ENCODE assay signal across 21 mouse cellular contexts in the genomic region with DNA sequence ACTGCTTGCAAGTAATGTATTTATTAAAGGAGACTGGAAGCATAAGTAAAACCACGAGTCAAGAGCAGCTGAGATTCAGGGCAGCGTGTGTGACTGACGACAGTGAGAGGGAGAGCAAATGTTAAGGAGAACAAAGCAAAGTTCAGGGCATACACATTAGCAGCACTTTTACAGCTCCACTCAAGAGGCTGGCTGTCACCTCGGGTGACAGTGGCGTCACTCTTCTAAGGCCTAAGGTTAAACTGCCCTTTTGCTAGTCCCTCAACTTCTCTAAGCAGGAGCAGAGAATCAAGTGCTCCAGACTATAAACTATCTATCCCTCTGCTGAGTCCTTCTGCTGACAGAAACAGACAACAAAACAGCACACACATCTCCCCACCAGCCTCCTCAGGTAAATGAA. TPM values are rescaled to one million over a fixed set of nuclear protein-coding genes. Genes with fewer than 3 reads are reported as not detected.
DNase-seq lines count a peak whose midpoint lies in the region; ATAC-seq and TF ChIP-seq lines count a peak whose summit lies in the region.
"Had no signal": no experiment of that assay in that cellular context is flagged by ENCODE, and none has a peak within 500 bp of the region (broad histone marks: within the 10 kb centered on the region; RNA-seq: fewer than 3 reads in every experiment).

No protein-coding gene starts in this region.

- no peak for TF ChIP-seq POLR2A in kidney, adult 2 months (IDR thresholded peaks at IDR 0.05; ENCODE audit: low read depth, low read length)

- no peak overlapping the region for H3K4me3 ChIP-seq in heart, embryonic 12.5 days
- H3K4me3 ChIP-seq in kidney, adult 2 months (ENCODE audit: insufficient read depth, low read depth, low read length) = no peak overlapping the region
- H3K4me3 ChIP-seq in midbrain, embryonic 13.5 days (replicated peaks) = no peak overlapping the region
- no peak overlapping the region for H3K4me3 ChIP-seq in midbrain, embryonic 11.5 days (ENCODE audit: low read depth, low read length)
- H3K4me3 ChIP-seq: embryonic facial prominence, embryonic 13.5 days; liver, embryonic 15.5 days; midbrain, embryonic 10.5 days had no signal

- H3K4me2 ChIP-seq in heart, embryonic 12.5 days = 0 out of 2 replicates have a peak overlapping the region, but pooled peaks have one; percentile 2
- no peak overlapping the region for H3K4me2 ChIP-seq in midbrain, embryonic 13.5 days (replicated peaks)
- H3K4me2 ChIP-seq in midbrain, embryonic 11.5 days = no peak overlapping the region
- H3K4me2 ChIP-seq: embryonic facial prominence, embryonic 13.5 days; liver, embryonic 15.5 days had no signal

- H3K27me3 ChIP-seq in heart, embryonic 12.5 days (replicated peaks) = no peaks in the 10 kb centered on the region
- H3K27me3 ChIP-seq in kidney, adult 2 months (replicated peaks; ENCODE audit: control insufficient read depth, insufficient read depth, low read length) = no peaks in the 10 kb centered on the region
- no peaks in the 10 kb centered on the region for H3K27me3 ChIP-seq in midbrain, embryonic 13.5 days
- H3K27me3 ChIP-seq in midbrain, embryonic 11.5 days (ENCODE audit: control insufficient read depth, insufficient read depth, low read length) = no peaks in the 10 kb centered on the region
- H3K27me3 ChIP-seq: embryonic facial prominence, embryonic 13.5 days; liver, embryonic 15.5 days; Patski had no signal

- H3K9ac ChIP-seq in heart, embryonic 12.5 days = no peak overlapping the region
- no peak overlapping the region for H3K9ac ChIP-seq in midbrain, embryonic 13.5 days (replicated peaks)
- no peak overlapping the region for H3K9ac ChIP-seq in midbrain, embryonic 11.5 days (ENCODE audit: low read length)
- H3K9ac ChIP-seq: embryonic facial prominence, embryonic 13.5 days; forebrain, postnatal 0 days; liver, embryonic 15.5 days had no signal

- H3K27ac ChIP-seq in heart, embryonic 12.5 days (ENCODE audit: poor library complexity, severe bottlenecking) = peak overlapping the region; percentile 12
- H3K27ac ChIP-seq in kidney, adult 2 months (ENCODE audit: insufficient read depth, low read depth, low read length) = no peak overlapping the region
- H3K27ac ChIP-seq in midbrain, embryonic 13.5 days = peak overlapping the region; percentile 14; the same call in 1 of the 2 replicates
- no peak overlapping the region for H3K27ac ChIP-seq in midbrain, embryonic 11.5 days (ENCODE audit: low read depth, low read length)
- H3K27ac ChIP-seq: embryonic facial prominence, embryonic 13.5 days; hindbrain, postnatal 0 days; liver, embryonic 15.5 days; midbrain, embryonic 10.5 days had no signal

- 0 out of 2 replicates have a peak, but pooled peaks cover 7% of the 10 kb centered on the region for H3K36me3 ChIP-seq in heart, embryonic 12.5 days
- H3K36me3 ChIP-seq in kidney, adult 2 months (ENCODE audit: control insufficient read depth, insufficient read depth, low read length) = no peaks in the 10 kb centered on the region
- H3K36me3 ChIP-seq in midbrain, embryonic 13.5 days = peaks cover 5% of the 10 kb centered on the region; the same call in 1 of the 2 replicates
- H3K36me3 ChIP-seq in midbrain, embryonic 11.5 days (ENCODE audit: control insufficient read depth, insufficient read depth, low read length) = no peaks in the 10 kb centered on the region

- no peak for ATAC-seq in heart, embryonic 12.5 days (ENCODE audit: insufficient number of reproducible peaks, low FRiP score)
- ATAC-seq in midbrain, embryonic 13.5 days = no peak
- no peak for ATAC-seq in midbrain, embryonic 11.5 days (ENCODE audit: low FRiP score)
- ATAC-seq: activated CD4-positive, CD25-positive, alpha-beta regulatory T cell, adult 4 months; forebrain, postnatal 0 days; hindbrain, postnatal 0 days; Patski had no signal

- 37% methylated on average over 5 of the region's 5 CpGs for WGBS in heart, embryonic 12.5 days
- WGBS in kidney, adult 2 months = 27% methylated on average over 5 of the region's 5 CpGs
- 57% methylated on average over 5 of the region's 5 CpGs for WGBS in midbrain, embryonic 13.5 days
- WGBS in midbrain, embryonic 11.5 days = 67% methylated on average over 5 of the region's 5 CpGs

- DNase-seq in heart, adult 8-10 months (ENCODE audit: low spot score) = no peak
- DNase-seq in kidney, adult 2 months = peak; percentile 39
- DNase-seq in kidney, postnatal 25 days = no peak
- DNase-seq in midbrain, embryonic 11.5 days (ENCODE audit: low spot score, missing footprints) = no peak
- DNase-seq in yolk sac, embryonic 10.5 days (ENCODE audit: low spot score) = peak; percentile 12
- no peak for DNase-seq in adrenal gland, postnatal 4 days (ENCODE audit: low spot score in 2 of 2)
- DNase-seq: adrenal gland, postnatal 14 days; cerebellum, adult 9-10 months; forebrain, postnatal 0 days; lung, postnatal 4 days; right cerebral cortex, postnatal 14 days; thymus, postnatal 25 days had no signal

- no peak for TF ChIP-seq CTCF in kidney, adult 2 months (conservative IDR thresholded peaks at IDR 0.05; ENCODE audit: insufficient read depth, insufficient read length, low read depth, low read length)

- no peaks in the 10 kb centered on the region for H3K9me3 ChIP-seq in heart, embryonic 12.5 days (replicated peaks)
- H3K9me3 ChIP-seq in midbrain, embryonic 13.5 days = no peaks in the 10 kb centered on the region
- H3K9me3 ChIP-seq in midbrain, embryonic 11.5 days (ENCODE audit: control insufficient read depth, low read length) = no peaks in the 10 kb centered on the region
- H3K9me3 ChIP-seq: embryonic facial prominence, embryonic 13.5 days; liver, embryonic 15.5 days; midbrain, embryonic 10.5 days had no signal

- H3K4me1 ChIP-seq in heart, embryonic 12.5 days (replicated peaks) = peaks cover 4% of the 10 kb centered on the region
- H3K4me1 ChIP-seq in kidney, adult 2 months (ENCODE audit: control insufficient read depth, insufficient read depth, low read length) = peaks cover 7% of the 10 kb centered on the region; the same call in 1 of the 2 replicates
- peaks cover 5% of the 10 kb centered on the region for H3K4me1 ChIP-seq in midbrain, embryonic 13.5 days (replicated peaks)
- no peaks in the 10 kb centered on the region for H3K4me1 ChIP-seq in midbrain, embryonic 11.5 days (ENCODE audit: control insufficient read depth, insufficient read depth, low read length)
- H3K4me1 ChIP-seq: liver, embryonic 15.5 days had no signal

RNA-seq across cellular contexts. Expression of gene Gpatch8, which starts 24.8 kb away (rescaled TPM):
- polyA plus RNA-seq in heart, embryonic 12.5 days (2016; fragmentation: Nextera tagmentation; extraction: Ambion mirVana) = 38.9 and 42.7 TPM in 2 replicates
- 10 to 100 TPM; 16.4 to 22.3 (median 17.8) TPM for total RNA-seq in heart, adult 8-10 months (2022)
- 11.6 and 12.4 TPM in 2 replicates for polyA plus RNA-seq in kidney, adult 2 months (2012; rRNA removed)
- 84.5 and 87.6 TPM in 2 replicates for polyA plus RNA-seq in midbrain, embryonic 13.5 days (2015; fragmentation: Nextera tagmentation; extraction: Ambion mirVana)
- 42.5 and 43.8 TPM in 2 replicates for polyA plus RNA-seq in midbrain, embryonic 11.5 days (2014; fragmentation: Nextera tagmentation; extraction: Ambion mirVana)
- total RNA-seq in adrenal gland, postnatal 4 days (2021) = 10 to 100 TPM; 41.5 to 45.8 TPM

RNA-seq across cellular contexts. Expression of gene Gm11627, which starts 47.8 kb away (rescaled TPM):
- 10.9 and 11.6 TPM in 2 replicates for polyA plus RNA-seq in heart, embryonic 12.5 days (2016; fragmentation: Nextera tagmentation; extraction: Ambion mirVana)
- total RNA-seq in heart, adult 8-10 months (2022) = under 1 TPM in 3 of 4 experiments, not detected in 1; 0.34 to 0.65 (median 0.60) TPM
- 0.59 and 0.68 TPM in 2 replicates for polyA plus RNA-seq in kidney, adult 2 months (2012; rRNA removed)
- 4.2 and 5.3 TPM in 2 replicates for polyA plus RNA-seq in midbrain, embryonic 13.5 days (2015; fragmentation: Nextera tagmentation; extraction: Ambion mirVana)
- polyA plus RNA-seq in midbrain, embryonic 11.5 days (2014; fragmentation: Nextera tagmentation; extraction: Ambion mirVana) = 13.9 and 14.6 TPM in 2 replicates
- total RNA-seq in adrenal gland, postnatal 4 days (2021) = 1 to 10 TPM; 1.4 to 1.9 TPM
- total RNA-seq: hematopoietic stem cell, adult 5-6 weeks; hindbrain, postnatal 0 days had no signal
- polyA plus RNA-seq: activated CD4-positive, CD25-positive, alpha-beta regulatory T cell, adult 4 months; Patski had no signal

Comparison
In these comparisons a context has a peak if more than half of its experiments do, and no peak if none do; other contexts are left out.
1. H3K27ac ChIP-seq: peak in heart, embryonic 12.5 days (single experiment) and midbrain, embryonic 13.5 days (single experiment); none in kidney, adult 2 months (single experiment) and midbrain, embryonic 11.5 days (single experiment).
2. DNase-seq: peak in kidney, adult 2 months (single experiment) and yolk sac, embryonic 10.5 days (single experiment); none in heart, adult 8-10 months (single experiment), kidney, postnatal 25 days (0 of 2), midbrain, embryonic 11.5 days (single experiment) and adrenal gland, postnatal 4 days (0 of 2).